Mouse (Mus musculus): ENCODE data around the gene Glp1r.

GRCm38 (mm10) chr17:30914264-30914663, 12.6 kb downstream of the Glp1r start:
- no peak for TF ChIP-seq POLR2A (IDR thresholded peaks at IDR 0.05; ENCODE audit: low read depth, low read length)
- no peak for TF ChIP-seq CTCF (conservative IDR thresholded peaks at IDR 0.05; ENCODE audit: insufficient read depth, insufficient read length, low read depth, low read length)

Measured in kidney, adult 2 months (tissue).